Mouse (Mus musculus) activated CD4-positive, CD25-positive, alpha-beta regulatory T cell (primary cell): ENCODE results near the gene Olfr1124. TPM values are rescaled to one million over a fixed set of nuclear protein-coding genes. Genes with fewer than 3 reads are reported as not detected.

Source experiments
- polyA plus RNA-seq, 2 experiments: library from polyadenylated mRNA; unstranded; fragments of 100-300 nt; shearing (Covaris generic); gene quantifications; one replicate each; pipeline ENCODE4 v1.2.1; 2017

The Olfr1124 gene
- polyA plus RNA-seq: under 1 TPM; 0.13 to 0.14 TPM

DNA sequence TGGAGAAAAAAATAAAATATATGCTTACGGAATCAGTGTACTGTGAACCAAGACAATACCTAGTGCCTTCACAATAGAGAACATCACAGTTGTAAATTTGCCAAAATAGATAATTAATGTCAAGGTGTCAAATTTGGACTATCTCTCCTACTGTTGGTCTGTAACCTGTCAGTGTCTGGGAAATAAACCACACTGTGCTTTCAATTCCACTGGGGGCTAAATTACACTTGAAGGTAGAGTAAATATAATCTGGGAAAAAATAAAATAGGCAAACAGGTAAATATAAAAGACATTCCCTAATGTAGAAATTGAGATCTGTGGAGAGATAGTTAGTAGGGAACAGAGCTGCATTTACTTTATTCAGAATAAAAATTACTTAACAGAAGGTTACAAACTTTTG is at the start of gene Olfr1124:
Olfr1124 (plus strand) TSS at position 301 of the 400 bp plus-strand sequence.

GRCm38 (mm10) chr2:87385549-87385948 is 44.5 kb upstream of the Olfr1124 start, which contains the start of gene Olfr1122:
Gene Olfr1122 (plus strand): TSS chr2:87385849.

DNA sequence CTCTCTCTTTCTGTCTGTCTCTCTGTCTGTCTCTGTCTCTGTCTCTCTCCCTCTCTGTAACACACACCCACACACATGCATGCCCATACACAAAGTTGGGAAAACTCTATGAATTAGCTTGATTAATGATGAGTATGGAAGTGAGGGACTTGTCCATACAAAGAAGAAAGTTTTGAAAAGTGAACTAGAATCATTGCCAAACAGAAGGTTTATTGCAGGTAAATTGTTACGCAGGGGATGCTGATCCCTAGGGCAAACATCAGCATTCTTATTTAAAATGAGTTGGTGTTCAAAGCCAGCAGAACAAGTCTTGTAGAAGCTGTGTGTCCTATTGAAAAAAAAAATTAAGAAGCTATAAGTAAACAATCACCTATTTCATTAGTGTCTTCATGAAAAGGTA is 13.7 kb upstream of the Olfr1124 start, which contains the start of gene Olfr1123:
Olfr1123 (plus strand) TSS at position 301 of the 400 bp plus-strand sequence.

DNA sequence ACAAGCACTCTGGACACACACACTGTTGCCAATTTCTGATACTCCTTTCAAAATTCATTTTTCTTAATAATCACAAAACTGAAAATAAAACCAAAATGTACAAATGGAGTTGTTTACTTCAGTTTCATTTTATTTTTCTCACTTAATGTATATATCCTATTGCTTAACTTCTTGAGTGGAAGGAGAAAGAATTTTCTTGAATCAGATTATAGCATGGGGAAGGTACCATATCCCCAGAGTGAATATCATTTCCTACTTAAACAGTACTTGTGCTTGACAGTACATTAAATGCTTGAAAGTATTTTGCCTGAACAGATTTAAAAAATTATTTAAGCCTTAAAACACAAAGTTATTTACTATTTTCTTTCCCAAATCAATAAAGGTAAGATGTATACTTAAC is 23.6 kb downstream of the Olfr1124 start, which contains the start of gene Olfr1126:
Olfr1126 (plus strand) TSS at position 301 of the 400 bp plus-strand sequence.

Other genes starting within 250 kb of the Olfr1124 start
- gene Olfr1112, start 242.5 kb upstream of the Olfr1124 start, polyA plus RNA-seq: not detected
- not detected for gene Olfr1113, start 221.3 kb upstream of the Olfr1124 start, polyA plus RNA-seq
- gene Olfr1115, start 182.3 kb upstream of the Olfr1124 start, polyA plus RNA-seq: not detected
- gene Olfr1116, start 162.7 kb upstream of the Olfr1124 start, polyA plus RNA-seq: under 1 TPM in 1 of 2 experiments, not detected in 1; 0.17 TPM
- gene Olfr1118, start 122.7 kb upstream of the Olfr1124 start, polyA plus RNA-seq: under 1 TPM in 1 of 2 experiments, not detected in 1; 0.09 TPM
- under 1 TPM in 1 of 2 experiments, not detected in 1; 0.10 TPM for gene Olfr1120, start 75.5 kb upstream of the Olfr1124 start, polyA plus RNA-seq
- not detected for gene Olfr1121, start 60.4 kb upstream of the Olfr1124 start, polyA plus RNA-seq
- gene Olfr1122, start 44.4 kb upstream of the Olfr1124 start, polyA plus RNA-seq: under 1 TPM in 1 of 2 experiments, not detected in 1; 0.21 TPM
- under 1 TPM in 1 of 2 experiments, not detected in 1; 0.22 TPM for gene Olfr1123, start 13.6 kb upstream of the Olfr1124 start, polyA plus RNA-seq
- not detected for gene Olfr1126, start 23.7 kb downstream of the Olfr1124 start, polyA plus RNA-seq
- under 1 TPM in 1 of 2 experiments, not detected in 1; 0.27 TPM for gene Pramel7, start 66.8 kb downstream of the Olfr1124 start, polyA plus RNA-seq
- not detected for gene Pramel6, start 76.3 kb downstream of the Olfr1124 start, polyA plus RNA-seq
- gene Olfr153, start 101.5 kb downstream of the Olfr1124 start, polyA plus RNA-seq: not detected
- gene Olfr1128, start 115.3 kb downstream of the Olfr1124 start, polyA plus RNA-seq: not detected
- not detected for gene Olfr1129, start 143.6 kb downstream of the Olfr1124 start, polyA plus RNA-seq
- gene Olfr1130, start 175.9 kb downstream of the Olfr1124 start, polyA plus RNA-seq: not detected
- under 1 TPM in 1 of 2 experiments, not detected in 1; 0.23 TPM for gene Olfr1131, start 196.8 kb downstream of the Olfr1124 start, polyA plus RNA-seq
- gene Olfr1132, start 207.3 kb downstream of the Olfr1124 start, polyA plus RNA-seq: under 1 TPM in 1 of 2 experiments, not detected in 1; 0.25 TPM
- under 1 TPM in 1 of 2 experiments, not detected in 1; 0.53 TPM for gene Olfr1133, start 217.1 kb downstream of the Olfr1124 start, polyA plus RNA-seq
- not detected for gene Olfr1134, start 228.2 kb downstream of the Olfr1124 start, polyA plus RNA-seq
- gene Olfr1135, start 243.4 kb downstream of the Olfr1124 start, polyA plus RNA-seq: not detected